Mouse (Mus musculus): ENCODE data around the gene Spaca7. TPM values are rescaled to one million over a fixed set of nuclear protein-coding genes. Genes with fewer than 3 reads are reported as not detected.
A peak's percentile ranks its signal among the peaks of the same experiment; 100 is the strongest.

The Spaca7 gene
- polyA plus RNA-seq, 1 experiment from 2014 or later, result not detected

GRCm38 (mm10) chr8:12629079-12629478, 56.2 kb downstream of the Spaca7 start:
- peak; percentile 92 for ATAC-seq
- H3K9ac ChIP-seq (ENCODE audit: low read depth, low read length), result no peak overlapping the region
- H3K27ac ChIP-seq (ENCODE audit: low read length), result no peak overlapping the region
- H3K4me1 ChIP-seq (ENCODE audit: control insufficient read depth, insufficient read depth, low read length), result peaks cover 7% of the 10 kb centered on the region; the same call in 1 of the 2 replicates
- no peak overlapping the region for H3K4me3 ChIP-seq (ENCODE audit: low read depth, low read length)
- H3K36me3 ChIP-seq (ENCODE audit: control insufficient read depth, insufficient read depth, low read length), result peaks cover 3% of the 10 kb centered on the region; the same call in 1 of the 2 replicates
- WGBS, result 40% methylated on average over 3 of the region's 3 CpGs
- H3K27me3 ChIP-seq (ENCODE audit: control insufficient read depth, insufficient read depth, low read depth, low read length), result no peaks in the 10 kb centered on the region
- H3K9me3 ChIP-seq (replicated peaks; ENCODE audit: control insufficient read depth, low read length, poor library complexity, severe bottlenecking), result no peaks in the 10 kb centered on the region
- no peak overlapping the region for H3K4me2 ChIP-seq (ENCODE audit: low read length)

- 90% methylated on average over 2 of the region's 2 CpGs for WGBS
- no peaks in the 10 kb centered on the region for H3K9me3 ChIP-seq (replicated peaks; ENCODE audit: control insufficient read depth, low read length, poor library complexity, severe bottlenecking)
- no peaks in the 10 kb centered on the region for H3K4me1 ChIP-seq (ENCODE audit: control insufficient read depth, insufficient read depth, low read length)
- no peak overlapping the region for H3K4me3 ChIP-seq (ENCODE audit: low read depth, low read length)
- no peaks in the 10 kb centered on the region for H3K27me3 ChIP-seq (ENCODE audit: control insufficient read depth, insufficient read depth, low read depth, low read length)
- no peak overlapping the region for H3K4me2 ChIP-seq (ENCODE audit: low read length)
- no peak for ATAC-seq
- no peak overlapping the region for H3K9ac ChIP-seq (ENCODE audit: low read depth, low read length)
- H3K36me3 ChIP-seq (ENCODE audit: control insufficient read depth, insufficient read depth, low read length), result peaks cover 21% of the 10 kb centered on the region
- no peak overlapping the region for H3K27ac ChIP-seq (ENCODE audit: low read length)
Observed at GRCm38 (mm10) chr8:12635366-12635765, 62.5 kb downstream of the Spaca7 start.

GRCm38 (mm10) chr8:12638446-12638845, 65.6 kb downstream of the Spaca7 start:
- H3K4me1 ChIP-seq (ENCODE audit: control insufficient read depth, insufficient read depth, low read length), result no peaks in the 10 kb centered on the region
- 94% methylated on average over 11 of the region's 11 CpGs for WGBS
- no peak overlapping the region for H3K9ac ChIP-seq (ENCODE audit: low read depth, low read length)
- H3K27ac ChIP-seq (ENCODE audit: low read length), result no peak overlapping the region
- ATAC-seq, result no peak
- no peak overlapping the region for H3K4me2 ChIP-seq (ENCODE audit: low read length)
- H3K36me3 ChIP-seq (ENCODE audit: control insufficient read depth, insufficient read depth, low read length), result peaks cover 23% of the 10 kb centered on the region
- no peaks in the 10 kb centered on the region for H3K9me3 ChIP-seq (replicated peaks; ENCODE audit: control insufficient read depth, low read length, poor library complexity, severe bottlenecking)
- no peak overlapping the region for H3K4me3 ChIP-seq (ENCODE audit: low read depth, low read length)
- H3K27me3 ChIP-seq (ENCODE audit: control insufficient read depth, insufficient read depth, low read depth, low read length), result no peaks in the 10 kb centered on the region

- Histone ChIP-seq H3K9ac (ENCODE audit: low read depth, low read length) (no peak overlapping the region), H3K9me3 (replicated peaks; ENCODE audit: control insufficient read depth, low read length, poor library complexity, severe bottlenecking) (no peaks in the 10 kb centered on the region), H3K27ac (ENCODE audit: low read length) (no peak overlapping the region), H3K4me2 (ENCODE audit: low read length) (no peak overlapping the region), H3K36me3 (ENCODE audit: control insufficient read depth, insufficient read depth, low read length) (peaks cover 23% of the 10 kb centered on the region), H3K4me1 (ENCODE audit: control insufficient read depth, insufficient read depth, low read length) (no peaks in the 10 kb centered on the region), H3K27me3 (ENCODE audit: control insufficient read depth, insufficient read depth, low read depth, low read length) (no peaks in the 10 kb centered on the region), H3K4me3 (ENCODE audit: low read depth, low read length) (no peak overlapping the region)
- ATAC-seq, result no peak
- WGBS, result 92% methylated on average over 6 of the region's 6 CpGs
Observed at GRCm38 (mm10) chr8:12641527-12641926, 68.7 kb downstream of the Spaca7 start.

GRCm38 (mm10) chr8:12644341-12644740, 71.5 kb downstream of the Spaca7 start:
- Histone ChIP-seq H3K4me2 (ENCODE audit: low read length) (no peak overlapping the region), H3K4me1 (ENCODE audit: control insufficient read depth, insufficient read depth, low read length) (no peaks in the 10 kb centered on the region), H3K9ac (ENCODE audit: low read depth, low read length) (no peak overlapping the region), H3K9me3 (replicated peaks; ENCODE audit: control insufficient read depth, low read length, poor library complexity, severe bottlenecking) (no peaks in the 10 kb centered on the region), H3K27ac (ENCODE audit: low read length) (no peak overlapping the region), H3K36me3 (ENCODE audit: control insufficient read depth, insufficient read depth, low read length) (peaks cover 24% of the 10 kb centered on the region), H3K27me3 (ENCODE audit: control insufficient read depth, insufficient read depth, low read depth, low read length) (no peaks in the 10 kb centered on the region), H3K4me3 (ENCODE audit: low read depth, low read length) (no peak overlapping the region)
- 85% methylated on average over 8 of the region's 8 CpGs for WGBS
- ATAC-seq, result no peak

- no peaks in the 10 kb centered on the region for H3K4me1 ChIP-seq (ENCODE audit: control insufficient read depth, insufficient read depth, low read length)
- no peaks in the 10 kb centered on the region for H3K27me3 ChIP-seq (ENCODE audit: control insufficient read depth, insufficient read depth, low read depth, low read length)
- no peak overlapping the region for H3K4me2 ChIP-seq (ENCODE audit: low read length)
- H3K4me3 ChIP-seq (ENCODE audit: low read depth, low read length), result no peak overlapping the region
- H3K9ac ChIP-seq (ENCODE audit: low read depth, low read length), result no peak overlapping the region
- H3K27ac ChIP-seq (ENCODE audit: low read length), result no peak overlapping the region
- peaks cover 26% of the 10 kb centered on the region for H3K36me3 ChIP-seq (ENCODE audit: control insufficient read depth, insufficient read depth, low read length)
- WGBS, result 80% methylated on average over 7 of the region's 7 CpGs
- no peaks in the 10 kb centered on the region for H3K9me3 ChIP-seq (replicated peaks; ENCODE audit: control insufficient read depth, low read length, poor library complexity, severe bottlenecking)
- ATAC-seq, result no peak
Observed at GRCm38 (mm10) chr8:12644894-12645293, 72.1 kb downstream of the Spaca7 start.

GRCm38 (mm10) chr8:12646536-12646935, 73.7 kb downstream of the Spaca7 start:
- no peak overlapping the region for H3K9ac ChIP-seq (ENCODE audit: low read depth, low read length)
- ATAC-seq, result no peak
- peaks cover 18% of the 10 kb centered on the region for H3K36me3 ChIP-seq (ENCODE audit: control insufficient read depth, insufficient read depth, low read length)
- H3K4me2 ChIP-seq (ENCODE audit: low read length), result no peak overlapping the region
- no peaks in the 10 kb centered on the region for H3K9me3 ChIP-seq (replicated peaks; ENCODE audit: control insufficient read depth, low read length, poor library complexity, severe bottlenecking)
- H3K27me3 ChIP-seq (ENCODE audit: control insufficient read depth, insufficient read depth, low read depth, low read length), result no peaks in the 10 kb centered on the region
- H3K4me1 ChIP-seq (ENCODE audit: control insufficient read depth, insufficient read depth, low read length), result no peaks in the 10 kb centered on the region
- WGBS, result 67% methylated on average over 4 of the region's 4 CpGs
- H3K4me3 ChIP-seq (ENCODE audit: low read depth, low read length), result no peak overlapping the region
- H3K27ac ChIP-seq (ENCODE audit: low read length), result no peak overlapping the region

GRCm38 (mm10) chr8:12648951-12649350, 76.1 kb downstream of the Spaca7 start:
- no peaks in the 10 kb centered on the region for H3K9me3 ChIP-seq (replicated peaks; ENCODE audit: control insufficient read depth, low read length, poor library complexity, severe bottlenecking)
- WGBS, result 92% methylated on average over 4 of the region's 4 CpGs
- no peaks in the 10 kb centered on the region for H3K27me3 ChIP-seq (ENCODE audit: control insufficient read depth, insufficient read depth, low read depth, low read length)
- ATAC-seq, result no peak
- no peaks in the 10 kb centered on the region for H3K4me1 ChIP-seq (ENCODE audit: control insufficient read depth, insufficient read depth, low read length)
- H3K9ac ChIP-seq (ENCODE audit: low read depth, low read length), result no peak overlapping the region
- no peak overlapping the region for H3K27ac ChIP-seq (ENCODE audit: low read length)
- H3K36me3 ChIP-seq (ENCODE audit: control insufficient read depth, insufficient read depth, low read length), result peaks cover 33% of the 10 kb centered on the region
- H3K4me2 ChIP-seq (ENCODE audit: low read length), result no peak overlapping the region
- no peak overlapping the region for H3K4me3 ChIP-seq (ENCODE audit: low read depth, low read length)

All from midbrain, embryonic 16.5 days (tissue).